Mouse (Mus musculus) forebrain, embryonic 12.5 days (tissue): ENCODE measurements around the gene Ugt3a1. TPM values are rescaled to one million over a fixed set of nuclear protein-coding genes. Genes with fewer than 3 reads are reported as not detected.
"Not testable (repeated sequence)": the region's sequence is repeated elsewhere in the genome, so short reads cannot be mapped to it uniquely, and the experiment has no call there.

Experiments used
- ATAC-seq: fragments of 200-750 bp; cut with Nextera tagmentation; 2 replicates; pipeline ENCODE4 v1.8.0; 2017; ENCODE audit warnings: moderate TSS enrichment; ENCODE audit not compliant: low FRiP score
- H3K27ac ChIP-seq: fragments of 300-500 bp; sonication (generic); 2 replicates; pipeline ENCODE4 v1.5.1; 2016; ENCODE audit warnings: mild to moderate bottlenecking
- H3K27me3 ChIP-seq: fragments of 300-500 bp; sonication (generic); 2 replicates; pipeline ENCODE4 v1.6.1; 2016; ENCODE audit warnings: mild to moderate bottlenecking
- H3K36me3 ChIP-seq: fragments of 300-500 bp; sonication (generic); replicated peaks from 2 replicates; pipeline ENCODE4 v1.6.1; 2016; ENCODE audit warnings: mild to moderate bottlenecking
- H3K4me1 ChIP-seq: fragments of 300-500 bp; sonication (generic); 2 replicates; pipeline ENCODE4 v1.6.1; 2016
- H3K4me2 ChIP-seq: fragments of 300-500 bp; sonication (generic); 2 replicates; pipeline ENCODE4 v1.6.1; 2016; ENCODE audit warnings: mild to moderate bottlenecking, moderate library complexity
- H3K4me3 ChIP-seq: fragments of 300-500 bp; sonication (generic); replicated peaks from 2 replicates; pipeline ENCODE4 v1.5.1; 2016; ENCODE audit warnings: mild to moderate bottlenecking
- H3K9ac ChIP-seq: fragments of 300-500 bp; sonication (generic); 2 replicates; pipeline ENCODE4 v1.6.1; 2016; ENCODE audit warnings: mild to moderate bottlenecking
- H3K9me3 ChIP-seq: fragments of 300-500 bp; sonication (generic); 2 replicates; pipeline ENCODE4 v1.6.1; 2016
- WGBS: fragments of 180-500 bp; shearing (Covaris S2); methylation state at CpG from one replicate; pipeline ENCODE4 v1.1.7; 2016; 5-methylcytosine and 5-hydroxymethylcytosine counted together
- polyA plus RNA-seq: library from polyadenylated mRNA; unstranded; fragments of >200 nt; fragmentation: Nextera tagmentation; extraction: Ambion mirVana; gene quantifications from 2 replicates; pipeline ENCODE4 v1.2.1, GENCODE M21; 2016

The Ugt3a1 gene
- not detected in 2 replicates for polyA plus RNA-seq

DNA sequence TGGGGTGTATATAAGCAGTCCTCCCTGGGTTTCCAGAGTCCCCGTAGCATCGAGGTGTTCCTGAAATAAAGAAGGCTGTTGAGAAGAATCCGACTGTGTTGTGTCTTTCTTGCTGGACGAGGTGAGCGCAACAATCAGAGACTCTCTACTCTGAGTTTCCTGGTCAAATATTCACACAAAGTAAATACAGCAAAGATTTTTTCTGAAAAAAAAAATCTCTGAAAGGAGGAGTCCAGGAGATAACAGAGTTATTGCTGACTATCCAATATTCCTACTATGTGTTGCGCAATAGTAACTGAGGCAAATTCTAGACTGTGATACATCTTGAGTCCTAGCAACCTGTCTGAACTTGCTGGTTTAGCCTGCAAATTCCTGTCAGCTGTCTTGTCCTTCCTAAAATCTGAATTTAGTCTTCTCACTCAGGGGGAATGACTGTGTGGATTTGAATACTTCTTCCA, at the start of gene Ugt3a1:
Ugt3a1 (plus strand) TSS at position 51 of the 458 bp plus-strand sequence.
- ATAC-seq = no peak
- Histone ChIP-seq H3K4me2 (no peak within 1 kb of the TSS), H3K9ac (no peak within 1 kb of the TSS), H3K36me3 (no peaks in the 10 kb centered on the region), H3K4me3 (no peak within 1 kb of the TSS), H3K27ac (no peak within 1 kb of the TSS), H3K27me3 (no peaks in the 10 kb centered on the region), H3K4me1 (no peaks in the 10 kb centered on the region), H3K9me3 (no peaks in the 10 kb centered on the region)
- WGBS = 94% methylated on average over 6 of the region's 6 CpGs

DNA sequence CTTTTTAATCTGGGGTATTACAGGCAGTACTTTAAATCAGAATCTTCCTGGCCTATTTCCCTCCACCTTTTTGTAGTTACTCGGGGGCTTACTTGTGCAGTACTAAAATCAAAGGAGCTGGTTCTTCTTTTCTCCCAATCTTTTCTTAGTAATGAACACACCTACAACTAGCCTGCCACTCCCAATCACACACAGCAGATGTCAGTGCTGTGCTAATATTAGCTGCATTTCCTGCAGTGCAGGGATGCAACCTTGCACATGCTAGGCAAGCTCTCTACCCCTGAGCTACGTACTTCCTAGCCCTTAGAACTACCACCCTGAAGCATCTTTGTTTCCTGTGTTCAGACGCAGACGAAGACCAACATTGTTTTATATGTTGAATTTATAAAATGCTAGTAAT, 45.8 kb upstream of the Ugt3a1 start:
- H3K27me3 ChIP-seq, ATAC-seq, H3K4me2 ChIP-seq, H3K4me1 ChIP-seq, H3K36me3 ChIP-seq, H3K27ac ChIP-seq, H3K9me3 ChIP-seq, H3K9ac ChIP-seq, H3K4me3 ChIP-seq: not testable (repeated sequence)
- WGBS = 89% methylated on average over 4 of the region's 4 CpGs

DNA sequence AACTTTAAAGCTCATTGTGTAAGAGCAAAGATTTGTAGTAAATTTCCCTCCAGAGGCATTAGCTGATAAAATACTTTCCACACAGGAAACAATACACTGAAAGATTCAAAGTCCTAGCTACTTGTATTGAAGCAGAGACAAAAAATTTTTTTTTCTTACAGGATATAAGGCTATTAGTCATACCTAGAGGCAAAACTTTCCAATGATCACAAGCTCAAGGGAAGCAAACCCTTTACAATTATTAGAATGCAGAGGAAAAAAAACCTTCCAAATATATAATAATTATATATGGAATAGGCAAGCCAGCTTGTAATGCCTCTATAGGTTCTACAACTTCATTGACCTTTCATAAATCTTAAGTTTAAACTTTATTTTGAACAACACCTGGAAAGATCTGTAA, 30.3 kb upstream of the Ugt3a1 start:
- no peak for ATAC-seq

DNA sequence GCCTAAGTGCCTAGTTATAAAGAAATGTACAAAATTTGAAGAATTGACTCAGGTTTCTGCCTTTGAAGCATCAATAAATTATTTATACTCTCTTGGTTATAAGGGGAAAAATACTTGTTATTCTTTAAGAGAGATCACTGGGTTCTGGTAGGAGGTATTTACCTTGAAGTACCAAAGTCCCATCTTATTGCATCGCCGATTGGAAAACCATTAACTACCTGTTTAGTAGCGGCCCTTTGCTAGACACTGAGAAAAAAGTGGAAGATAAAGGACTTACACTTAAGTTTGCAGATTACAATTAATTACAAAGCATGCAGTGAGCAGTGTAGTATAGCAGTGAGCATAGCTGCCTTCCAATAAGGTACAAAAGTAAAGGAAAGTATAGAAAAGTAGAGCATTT, 23.8 kb upstream of the Ugt3a1 start:
- Histone ChIP-seq H3K27me3 (no peaks in the 10 kb centered on the region), H3K9ac (no peak overlapping the region), H3K4me3 (no peak overlapping the region), H3K27ac (no peak overlapping the region), H3K4me2 (no peak overlapping the region), H3K9me3 (no peaks in the 10 kb centered on the region), H3K36me3 (no peaks in the 10 kb centered on the region), H3K4me1 (no peaks in the 10 kb centered on the region)
- WGBS = 95% methylated on average over 3 of the region's 3 CpGs
- no peak for ATAC-seq

More for the DNA sequence above, 30.3 kb upstream of the Ugt3a1 start:
- no peaks in the 10 kb centered on the region for H3K27me3 ChIP-seq
- H3K4me1 ChIP-seq = no peaks in the 10 kb centered on the region
- H3K9me3 ChIP-seq = no peaks in the 10 kb centered on the region
- no peak overlapping the region for H3K9ac ChIP-seq
- no peak overlapping the region for H3K4me3 ChIP-seq
- no peaks in the 10 kb centered on the region for H3K36me3 ChIP-seq
- H3K4me2 ChIP-seq = no peak overlapping the region
- H3K27ac ChIP-seq = no peak overlapping the region

DNA sequence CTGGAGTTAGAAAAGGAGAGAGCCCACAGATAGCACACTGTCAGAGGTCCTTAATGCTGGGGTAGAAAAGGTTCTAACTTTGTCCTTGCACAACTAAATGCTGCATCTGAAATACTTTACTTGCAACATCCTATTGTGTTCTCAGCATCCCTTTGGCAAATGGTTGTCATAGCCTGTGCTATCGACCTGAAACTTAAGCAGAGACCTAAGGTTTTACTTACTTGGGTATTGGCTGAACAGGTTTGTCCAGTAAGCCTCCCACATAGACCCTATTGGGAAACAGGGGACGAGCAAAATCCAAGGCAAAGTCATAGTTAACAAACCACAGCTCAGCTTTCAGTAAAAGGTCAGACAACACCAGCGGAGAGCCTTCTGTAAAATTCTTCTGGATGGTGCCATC, 16.1 kb upstream of the Ugt3a1 start:
- no peak overlapping the region for H3K27ac ChIP-seq
- H3K9ac ChIP-seq = no peak overlapping the region
- no peak for ATAC-seq
- H3K4me1 ChIP-seq = no peaks in the 10 kb centered on the region
- 76% methylated on average over 3 of the region's 3 CpGs for WGBS
- H3K36me3 ChIP-seq = no peaks in the 10 kb centered on the region
- no peaks in the 10 kb centered on the region for H3K27me3 ChIP-seq
- no peaks in the 10 kb centered on the region for H3K9me3 ChIP-seq
- no peak overlapping the region for H3K4me2 ChIP-seq
- no peak overlapping the region for H3K4me3 ChIP-seq

DNA sequence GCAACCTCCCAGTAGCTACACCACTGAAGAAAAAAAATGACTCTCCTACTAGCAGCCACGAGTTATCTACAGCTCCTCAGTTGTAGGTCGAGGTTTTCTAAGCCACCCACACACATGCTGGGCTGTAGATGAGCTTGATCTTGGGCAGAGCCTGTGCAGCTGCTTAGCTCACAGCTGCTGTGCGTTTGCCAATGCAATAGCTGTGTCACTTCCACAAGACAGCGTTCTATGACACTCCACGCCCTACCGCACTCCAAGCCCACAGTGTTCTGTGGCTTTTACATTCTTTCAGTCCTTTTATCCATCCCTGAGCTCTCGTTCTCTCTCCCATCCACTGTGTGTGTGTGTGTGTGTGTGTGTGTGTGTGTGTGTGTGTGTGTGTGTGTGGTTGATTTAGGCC, 4.8 kb upstream of the Ugt3a1 start:
- H3K36me3 ChIP-seq = no peaks in the 10 kb centered on the region
- no peak overlapping the region for H3K4me3 ChIP-seq
- no peaks in the 10 kb centered on the region for H3K4me1 ChIP-seq
- H3K9me3 ChIP-seq = no peaks in the 10 kb centered on the region
- ATAC-seq = no peak
- H3K27ac ChIP-seq = no peak overlapping the region
- no peaks in the 10 kb centered on the region for H3K27me3 ChIP-seq
- no peak overlapping the region for H3K4me2 ChIP-seq
- H3K9ac ChIP-seq = no peak overlapping the region
- WGBS = 80% methylated on average over 7 of the region's 7 CpGs

DNA sequence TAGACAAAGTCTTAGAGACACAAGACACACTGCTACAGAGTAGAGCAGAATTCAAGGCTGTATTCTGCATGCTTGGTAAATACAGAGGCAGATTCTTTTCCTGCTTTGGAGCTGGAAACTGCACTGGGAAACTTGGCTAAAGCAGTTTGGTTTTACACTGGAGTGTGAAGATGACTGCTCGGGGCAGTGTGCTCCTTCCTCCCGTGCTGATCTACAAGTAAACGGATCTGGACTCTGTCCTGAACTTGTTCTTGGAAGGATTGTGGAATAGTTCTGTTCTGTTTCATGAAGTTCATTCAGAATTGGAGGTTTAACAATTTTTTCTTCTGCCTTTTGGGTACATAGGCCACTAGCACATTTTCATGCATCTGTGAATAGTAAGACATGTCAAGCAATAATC, 2.3 kb downstream of the Ugt3a1 start:
- no peaks in the 10 kb centered on the region for H3K36me3 ChIP-seq
- no peak for ATAC-seq
- H3K4me2 ChIP-seq = no peak overlapping the region
- H3K4me1 ChIP-seq = no peaks in the 10 kb centered on the region
- H3K27me3 ChIP-seq = no peaks in the 10 kb centered on the region
- H3K4me3 ChIP-seq = no peak overlapping the region
- no peaks in the 10 kb centered on the region for H3K9me3 ChIP-seq
- 86% methylated on average over 3 of the region's 3 CpGs for WGBS
- H3K27ac ChIP-seq = no peak overlapping the region
- no peak overlapping the region for H3K9ac ChIP-seq

DNA sequence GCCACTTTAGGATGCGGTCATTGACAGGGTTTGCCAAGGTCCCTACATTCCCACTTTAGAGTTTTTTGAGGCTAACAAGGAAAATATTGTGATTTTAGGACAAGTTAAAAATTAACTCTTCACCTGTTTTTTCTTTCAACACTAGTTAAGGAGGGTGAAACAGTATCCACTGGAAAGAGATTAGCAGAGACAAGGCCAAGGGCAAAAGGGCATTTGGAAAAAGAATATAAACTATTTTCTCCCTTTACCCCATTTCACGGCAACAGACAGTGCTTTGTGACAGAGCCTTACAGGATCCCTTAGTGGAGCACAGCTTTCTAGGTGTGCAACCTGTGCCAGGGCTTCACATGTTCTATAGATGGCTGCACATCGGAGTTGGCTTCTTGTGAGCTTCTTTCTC, 2.9 kb downstream of the Ugt3a1 start:
- Histone ChIP-seq H3K9ac (no peak overlapping the region), H3K4me3 (no peak overlapping the region), H3K4me2 (no peak overlapping the region), H3K4me1 (no peaks in the 10 kb centered on the region), H3K27me3 (no peaks in the 10 kb centered on the region), H3K9me3 (no peaks in the 10 kb centered on the region), H3K27ac (no peak overlapping the region), H3K36me3 (no peaks in the 10 kb centered on the region)
- no peak for ATAC-seq
- 92% methylated on average over 3 of the region's 3 CpGs for WGBS

DNA sequence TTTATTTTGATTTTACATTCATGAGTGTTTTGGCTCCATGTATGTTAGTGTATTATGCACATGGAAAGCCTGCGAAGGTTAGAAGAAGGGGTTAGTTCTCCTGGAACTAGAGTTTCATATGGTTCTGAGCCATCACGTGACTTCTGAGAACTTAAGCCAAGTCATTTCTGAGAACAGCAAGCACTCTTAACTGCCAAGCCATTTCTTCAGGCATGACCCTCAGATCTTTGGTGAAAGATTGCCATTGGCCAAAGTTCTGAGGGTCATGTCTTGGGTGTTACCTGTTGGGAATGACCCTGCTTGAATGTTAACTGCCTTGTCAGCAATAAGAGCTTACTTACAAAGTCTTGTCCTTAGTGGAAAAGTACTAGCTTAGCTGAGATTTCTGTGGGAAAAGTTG, 6.5 kb downstream of the Ugt3a1 start:
- Histone ChIP-seq H3K27me3 (no peaks in the 10 kb centered on the region), H3K4me1 (no peaks in the 10 kb centered on the region), H3K36me3 (no peaks in the 10 kb centered on the region), H3K4me2 (no peak overlapping the region), H3K9me3 (no peaks in the 10 kb centered on the region), H3K27ac (no peak overlapping the region), H3K4me3 (no peak overlapping the region), H3K9ac (no peak overlapping the region)
- no peak for ATAC-seq
- 91% methylated on average over 2 of the region's 2 CpGs for WGBS

DNA sequence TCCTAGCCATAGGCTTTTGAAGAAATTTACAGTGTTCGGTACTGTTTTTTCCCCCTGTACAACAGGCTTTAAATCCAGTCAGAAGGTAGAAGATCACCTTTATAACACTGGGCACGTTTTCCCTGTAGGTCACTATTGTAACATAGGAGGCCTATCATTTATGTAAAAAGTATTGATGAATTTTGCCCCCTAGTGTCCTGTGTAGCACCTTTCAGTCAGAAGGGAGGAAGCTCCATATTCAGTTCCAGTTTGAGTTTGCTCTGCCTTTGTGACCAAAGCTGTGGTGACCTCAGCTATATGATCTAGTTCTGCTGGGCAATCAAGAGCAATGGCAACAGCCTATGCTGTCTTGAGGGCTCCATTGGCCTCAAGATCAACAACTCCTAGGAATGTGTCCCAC, 13.0 kb downstream of the Ugt3a1 start:
- Histone ChIP-seq H3K27me3 (no peaks in the 10 kb centered on the region), H3K4me1 (no peaks in the 10 kb centered on the region)
- 60% methylated on average over 2 of the region's 2 CpGs for WGBS

DNA sequence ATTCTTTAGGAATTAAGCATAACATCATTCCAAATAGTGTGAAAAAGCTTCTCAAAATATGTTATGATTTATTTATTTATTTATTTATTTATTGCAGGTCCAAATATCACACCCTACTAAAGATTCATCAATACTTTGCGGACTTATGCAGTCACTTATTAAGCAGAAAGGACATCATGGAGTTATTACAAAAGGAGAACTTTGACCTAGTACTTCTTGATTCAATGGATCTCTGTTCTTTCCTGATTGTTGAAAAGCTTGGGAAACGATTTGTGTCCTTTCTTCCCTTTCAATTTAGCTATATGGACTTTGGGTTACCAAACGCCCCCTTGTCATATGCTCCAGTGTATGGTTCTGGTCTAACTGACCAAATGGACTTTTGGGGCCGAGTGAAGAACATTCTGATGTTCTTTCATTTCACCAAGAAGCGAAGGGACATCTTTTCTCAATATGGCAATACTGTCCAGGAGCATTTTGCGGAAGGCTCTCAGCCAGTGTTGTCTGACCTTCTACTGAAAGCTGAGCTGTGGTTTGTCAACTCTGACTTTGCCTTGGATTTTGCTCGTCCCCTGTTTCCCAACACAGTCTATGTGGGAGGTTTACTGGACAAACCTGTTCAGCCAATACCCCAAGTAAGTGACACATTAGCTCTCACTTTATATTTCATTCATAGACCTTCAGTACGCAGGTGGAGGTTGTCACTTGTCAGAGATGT, 29.4 kb downstream of the Ugt3a1 start:
- no peak overlapping the region for H3K27ac ChIP-seq
- H3K4me2 ChIP-seq = no peak overlapping the region
- no peaks in the 10 kb centered on the region for H3K36me3 ChIP-seq
- H3K27me3 ChIP-seq = no peaks in the 10 kb centered on the region
- no peak for ATAC-seq
- H3K9ac ChIP-seq = no peak overlapping the region
- H3K9me3 ChIP-seq = no peaks in the 10 kb centered on the region
- 83% methylated on average over 8 of the region's 8 CpGs for WGBS
- H3K4me1 ChIP-seq = no peaks in the 10 kb centered on the region
- no peak overlapping the region for H3K4me3 ChIP-seq

More for the DNA sequence above, 13.0 kb downstream of the Ugt3a1 start:
- Histone ChIP-seq H3K4me2 (no peak overlapping the region), H3K27ac (no peak overlapping the region), H3K36me3 (no peaks in the 10 kb centered on the region), H3K9ac (no peak overlapping the region), H3K4me3 (no peak overlapping the region), H3K9me3 (no peaks in the 10 kb centered on the region)
- ATAC-seq = no peak

DNA sequence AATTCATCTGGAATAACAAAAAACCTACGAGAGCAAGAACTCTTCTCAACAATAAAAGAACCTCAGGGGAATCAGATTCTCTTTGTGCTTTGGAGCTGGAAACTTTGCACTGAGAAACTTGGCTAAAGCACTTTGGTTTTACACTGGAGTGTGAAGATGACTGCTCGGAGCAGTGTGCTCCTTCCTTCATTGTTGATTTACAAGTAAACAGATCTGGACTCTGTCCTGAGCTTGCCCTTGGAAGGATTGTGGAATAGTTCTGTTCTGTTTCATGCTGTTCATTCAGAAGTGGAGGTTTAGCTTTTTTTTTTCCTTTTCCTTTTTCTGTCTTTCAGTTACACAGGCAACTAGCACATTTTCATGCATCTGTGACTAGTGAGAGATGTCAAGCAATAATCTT, 57.9 kb downstream of the Ugt3a1 start:
- no peaks in the 10 kb centered on the region for H3K36me3 ChIP-seq
- H3K4me1 ChIP-seq = no peaks in the 10 kb centered on the region
- no peak overlapping the region for H3K4me3 ChIP-seq
- no peak overlapping the region for H3K27ac ChIP-seq
- 76% methylated on average over 2 of the region's 2 CpGs for WGBS
- no peaks in the 10 kb centered on the region for H3K27me3 ChIP-seq
- H3K4me2 ChIP-seq = no peak overlapping the region
- H3K9ac ChIP-seq = no peak overlapping the region
- ATAC-seq = no peak
- H3K9me3 ChIP-seq = no peaks in the 10 kb centered on the region

DNA sequence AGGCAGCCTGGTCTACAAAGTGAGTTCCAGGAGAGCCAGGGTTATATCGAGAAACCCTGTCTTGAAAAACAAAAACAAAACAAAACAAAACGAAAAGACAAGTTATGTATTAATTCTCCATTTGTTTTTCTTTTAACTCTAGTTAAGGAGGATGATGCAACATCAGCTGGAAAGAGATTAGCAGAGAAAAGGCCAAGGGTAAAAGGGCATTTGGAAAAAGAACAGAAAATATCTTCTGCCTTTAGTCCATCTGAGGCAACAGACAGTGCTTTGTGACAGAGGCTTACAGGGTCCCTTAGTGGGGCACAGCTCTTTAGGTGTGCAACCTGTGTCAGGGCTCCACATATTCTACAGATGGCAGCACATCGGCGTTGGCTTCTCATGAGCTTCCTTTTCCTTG, 58.7 kb downstream of the Ugt3a1 start, which contains the start of gene Ugt3a2:
Ugt3a2 (plus strand) TSS at position 210 of the 400 bp plus-strand sequence.
- H3K27me3 ChIP-seq = no peaks in the 10 kb centered on the region
- H3K4me1 ChIP-seq = no peaks in the 10 kb centered on the region
- no peak within 1 kb of the TSS for H3K4me3 ChIP-seq
- no peaks in the 10 kb centered on the region for H3K9me3 ChIP-seq
- no peak for ATAC-seq
- no peak within 1 kb of the TSS for H3K27ac ChIP-seq
- H3K36me3 ChIP-seq = no peaks in the 10 kb centered on the region
- 88% methylated on average over 4 of the region's 4 CpGs for WGBS
- no peak within 1 kb of the TSS for H3K9ac ChIP-seq
- no peak within 1 kb of the TSS for H3K4me2 ChIP-seq
